Mouse (Mus musculus) heart, postnatal 0 days (tissue): ENCODE measurements around the gene Ubash3b. TPM values are rescaled to one million over a fixed set of nuclear protein-coding genes. Genes with fewer than 3 reads are reported as not detected.

Experiments used
- ATAC-seq: fragments of 200-750 bp; cut with Nextera tagmentation; 2 replicates; pipeline ENCODE4 v1.8.0; 2017; ENCODE audit warnings: low read depth, moderate number of reproducible peaks, moderate library complexity; ENCODE audit not compliant: insufficient read depth
- DNase-seq: peaks from one replicate; pipeline ENCODE4 v3.0.0-alpha.2; 2016; ENCODE audit warnings: low spot score
- H3K27ac ChIP-seq: fragments of 300-500 bp; sonication (generic); 2 replicates; pipeline ENCODE4 v1.5.1; 2014; ENCODE audit warnings: low read depth, mild to moderate bottlenecking
- H3K27me3 ChIP-seq: fragments of 300-500 bp; sonication (generic); 2 replicates; pipeline ENCODE4 v1.6.1; 2014; ENCODE audit warnings: low read length, mixed read lengths; ENCODE audit not compliant: control insufficient read depth, insufficient read depth
- H3K36me3 ChIP-seq: fragments of 300-500 bp; sonication (generic); replicated peaks from 2 replicates; pipeline ENCODE4 v1.6.1; 2014; ENCODE audit warnings: low read length, mixed read lengths; ENCODE audit not compliant: control insufficient read depth, insufficient read depth
- H3K4me1 ChIP-seq: fragments of 300-500 bp; sonication (generic); 2 replicates; pipeline ENCODE4 v1.6.1; 2014; ENCODE audit warnings: antibody characterized with exemption; ENCODE audit not compliant: control insufficient read depth, insufficient read depth
- H3K4me2 ChIP-seq: fragments of 300-500 bp; sonication (generic); 2 replicates; pipeline ENCODE4 v1.6.1; 2014; ENCODE audit warnings: low read depth, mild to moderate bottlenecking, low read length, moderate library complexity
- H3K4me3 ChIP-seq: fragments of 300-500 bp; sonication (generic); 2 replicates; pipeline ENCODE4 v1.5.1; 2014; ENCODE audit warnings: low read depth, low read length
- H3K9ac ChIP-seq: fragments of 300-500 bp; sonication (generic); replicated peaks from 2 replicates; pipeline ENCODE4 v1.6.1; 2014; ENCODE audit warnings: low read depth, low read length, mixed read lengths
- H3K9me3 ChIP-seq: fragments of 300-500 bp; sonication (generic); replicated peaks from 2 replicates; pipeline ENCODE4 v1.6.1; 2016; ENCODE audit warnings: low read length; ENCODE audit not compliant: control insufficient read depth
- CTCF ChIP-seq: IDR thresholded peaks from 2 replicates; pipeline ENCODE4 v1.5.1; 2016; ENCODE audit warnings: antibody characterized with exemption, control low read depth, low read depth
- EP300 ChIP-seq: IDR thresholded peaks from 2 replicates; pipeline ENCODE4 v1.6.1; 2016; ENCODE audit warnings: antibody characterized with exemption, low read depth
- WGBS: fragments of 180-500 bp; shearing (Covaris S2); extraction: QIAGEN DNeasy Blood & Tissue Kit; methylation state at CpG from one replicate; pipeline ENCODE4 v1.1.7; 2014; 5-methylcytosine and 5-hydroxymethylcytosine counted together
- polyA plus RNA-seq: library from polyadenylated mRNA; unstranded; fragments of >200 nt; fragmentation: Nextera tagmentation; extraction: Ambion mirVana; gene quantifications from 2 replicates; pipeline ENCODE4 v1.2.1, GENCODE M21; 2015
- total RNA-seq: library from RNA; depleted of rRNA; stranded (reverse); fragments of >200 nt; gene quantifications from 2 replicates; pipeline ENCODE4 v1.2.3, GENCODE M21; 2014; ENCODE audit warnings: low replicate concordance

The Ubash3b gene
- total and polyA plus RNA-seq, 2 experiments from 2014 or later, result 4.0 to 6.6 TPM

GRCm38 (mm10) chr9:41108324-41109180, 52.9 kb downstream of the Ubash3b start:
- H3K9ac ChIP-seq, result no peak overlapping the region

GRCm38 (mm10) chr9:41105201-41105643, 56.3 kb downstream of the Ubash3b start:
- 20% methylated on average over 7 of the region's 7 CpGs for WGBS

More at GRCm38 (mm10) chr9:41108324-41109180, 52.9 kb downstream of the Ubash3b start:
- peak overlapping the region; percentile 70 for H3K27ac ChIP-seq
- peak; percentile 78 for ATAC-seq
- H3K4me2 ChIP-seq, result peak overlapping the region; percentile 19
- no peaks in the 10 kb centered on the region for H3K9me3 ChIP-seq
- H3K36me3 ChIP-seq, result no peaks in the 10 kb centered on the region
- DNase-seq, result peak; percentile 87
- H3K27me3 ChIP-seq, result no peaks in the 10 kb centered on the region
- TF ChIP-seq CTCF (no peak), EP300 (peak; percentile 85)
- H3K4me3 ChIP-seq, result no peak overlapping the region
- H3K4me1 ChIP-seq, result peaks cover 48% of the 10 kb centered on the region
- WGBS, result 10% methylated on average over 14 of the region's 14 CpGs

GRCm38 (mm10) chr9:41103722-41104121, 57.8 kb downstream of the Ubash3b start:
- no peaks in the 10 kb centered on the region for H3K36me3 ChIP-seq
- no peak overlapping the region for H3K4me2 ChIP-seq
- WGBS, result 92% methylated on average over 8 of the region's 8 CpGs
- no peaks in the 10 kb centered on the region for H3K9me3 ChIP-seq
- DNase-seq (no peak), ATAC-seq (no peak)
- H3K27ac ChIP-seq, result no peak overlapping the region
- no peak overlapping the region for H3K4me3 ChIP-seq
- TF ChIP-seq EP300, result no peak
- TF ChIP-seq CTCF, result no peak
- peaks cover 42% of the 10 kb centered on the region for H3K4me1 ChIP-seq
- H3K27me3 ChIP-seq, result no peaks in the 10 kb centered on the region
- H3K9ac ChIP-seq, result no peak overlapping the region

More at GRCm38 (mm10) chr9:41105201-41105643, 56.3 kb downstream of the Ubash3b start:
- H3K27ac ChIP-seq, result peak overlapping the region; percentile 68
- ATAC-seq, result peak; percentile 70
- H3K4me2 ChIP-seq, result no peak overlapping the region
- no peak overlapping the region for H3K4me3 ChIP-seq
- H3K36me3 ChIP-seq, result no peaks in the 10 kb centered on the region
- peaks cover 51% of the 10 kb centered on the region for H3K4me1 ChIP-seq
- H3K27me3 ChIP-seq, result no peaks in the 10 kb centered on the region
- peak; percentile 73 for DNase-seq
- H3K9me3 ChIP-seq, result no peaks in the 10 kb centered on the region
- H3K9ac ChIP-seq, result no peak overlapping the region
- TF ChIP-seq EP300 (peak; percentile 60; the same call in 1 of the 2 replicates), CTCF (no peak)

GRCm38 (mm10) chr9:41102613-41103012, 58.9 kb downstream of the Ubash3b start:
- Histone ChIP-seq H3K9ac (no peak overlapping the region), H3K36me3 (no peaks in the 10 kb centered on the region), H3K4me1 (peaks cover 32% of the 10 kb centered on the region), H3K9me3 (no peaks in the 10 kb centered on the region), H3K27ac (peak overlapping the region; percentile 43), H3K4me3 (no peak overlapping the region), H3K4me2 (no peak overlapping the region), H3K27me3 (no peaks in the 10 kb centered on the region)
- DNase-seq (peak; percentile 53), ATAC-seq (no peak)
- 47% methylated on average over 10 of the region's 10 CpGs for WGBS
- TF ChIP-seq CTCF (no peak), EP300 (no peak)

GRCm38 (mm10) chr9:41099897-41100296, 61.6 kb downstream of the Ubash3b start:
- H3K4me1 ChIP-seq, result peaks cover 15% of the 10 kb centered on the region; the same call in 1 of the 2 replicates
- H3K9me3 ChIP-seq, result no peaks in the 10 kb centered on the region
- no peak overlapping the region for H3K9ac ChIP-seq
- TF ChIP-seq EP300, result no peak
- no peak for TF ChIP-seq CTCF
- H3K27me3 ChIP-seq, result no peaks in the 10 kb centered on the region
- H3K4me2 ChIP-seq, result no peak overlapping the region
- no peak for ATAC-seq
- WGBS, result 77% methylated on average over 8 of the region's 8 CpGs
- H3K36me3 ChIP-seq, result no peaks in the 10 kb centered on the region
- no peak for DNase-seq
- no peak overlapping the region for H3K4me3 ChIP-seq
- no peak overlapping the region for H3K27ac ChIP-seq
